Mouse (Mus musculus): ENCODE data around the gene Pif1. TPM values are rescaled to one million over a fixed set of nuclear protein-coding genes. Genes with fewer than 3 reads are reported as not detected.

The Pif1 gene
- polyA plus RNA-seq, 1 experiment from 2014 or later: 11.0 TPM

DNA sequence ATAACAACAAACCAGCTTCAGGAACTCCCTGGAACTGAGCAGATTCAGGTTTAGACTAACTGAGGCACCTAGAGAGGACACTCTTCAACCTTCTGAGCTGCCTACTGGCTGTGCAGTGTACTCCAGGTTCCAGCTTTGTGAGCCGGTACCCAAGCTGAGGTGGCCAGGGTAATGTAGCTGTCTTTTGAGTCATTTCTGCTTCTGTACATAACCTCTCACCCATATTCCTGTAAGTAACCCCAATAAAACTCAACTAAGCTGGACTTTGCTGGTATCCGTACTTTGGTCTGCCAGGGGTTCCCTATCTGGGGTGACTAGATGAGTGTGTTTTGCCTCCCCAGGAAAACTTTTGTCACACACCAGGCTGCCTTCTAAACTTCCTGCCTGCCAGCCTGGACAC lies 22.3 kb upstream of the Pif1 start:
- Histone ChIP-seq H3K9ac (replicated peaks; ENCODE audit: low read depth, low read length) (no peak overlapping the region), H3K9me3 (ENCODE audit: control insufficient read depth, low read depth, low read length) (no peaks in the 10 kb centered on the region), H3K4me3 (ENCODE audit: low read depth, low read length) (no peak overlapping the region), H3K4me2 (replicated peaks; ENCODE audit: low read depth, low read length) (no peak overlapping the region), H3K27me3 (ENCODE audit: control insufficient read depth, insufficient read depth, low read length) (no peaks in the 10 kb centered on the region), H3K27ac (ENCODE audit: low read length) (no peak overlapping the region), H3K4me1 (ENCODE audit: control insufficient read depth, insufficient read depth, low read length) (peaks cover 10% of the 10 kb centered on the region; the same call in 1 of the 2 replicates), H3K36me3 (ENCODE audit: control insufficient read depth, insufficient read depth, low read length) (peaks cover 8% of the 10 kb centered on the region; the same call in 1 of the 2 replicates)
- WGBS: 89% methylated on average over 2 of the region's 2 CpGs
- no peak for ATAC-seq (ENCODE audit: insufficient number of reproducible peaks, insufficient read depth, low FRiP score, low read depth)

DNA sequence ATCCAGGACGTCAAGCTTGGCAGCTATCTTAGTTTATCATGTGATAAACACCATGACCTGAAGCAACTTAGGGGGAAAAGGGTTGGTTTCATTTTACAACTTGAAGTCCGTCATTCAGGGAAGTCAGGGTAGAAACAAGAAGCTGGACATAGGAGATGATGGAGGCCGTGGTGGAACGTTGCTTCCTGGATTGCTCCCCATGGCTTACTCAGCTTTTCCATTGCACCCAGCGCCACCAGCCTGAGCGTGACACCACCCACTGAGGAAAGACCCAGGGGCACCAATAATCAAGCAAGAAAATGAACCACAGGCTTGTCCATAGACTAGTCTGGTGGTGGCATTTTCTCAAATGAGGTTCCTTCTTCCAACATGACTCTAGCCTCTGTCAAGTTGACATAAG lies 18.2 kb upstream of the Pif1 start:
- no peaks in the 10 kb centered on the region for H3K4me1 ChIP-seq (ENCODE audit: control insufficient read depth, insufficient read depth, low read length)
- peak overlapping the region; percentile 66; the same call in 1 of the 2 replicates for H3K27ac ChIP-seq (ENCODE audit: low read length)
- no peak overlapping the region for H3K9ac ChIP-seq (replicated peaks; ENCODE audit: low read depth, low read length)
- peaks cover 11% of the 10 kb centered on the region for H3K36me3 ChIP-seq (ENCODE audit: control insufficient read depth, insufficient read depth, low read length)
- 83% methylated on average over 6 of the region's 6 CpGs for WGBS
- H3K4me2 ChIP-seq (replicated peaks; ENCODE audit: low read depth, low read length): no peak overlapping the region
- H3K27me3 ChIP-seq (ENCODE audit: control insufficient read depth, insufficient read depth, low read length): no peaks in the 10 kb centered on the region
- H3K4me3 ChIP-seq (ENCODE audit: low read depth, low read length): no peak overlapping the region
- ATAC-seq (ENCODE audit: insufficient number of reproducible peaks, insufficient read depth, low FRiP score, low read depth): no peak
- no peaks in the 10 kb centered on the region for H3K9me3 ChIP-seq (ENCODE audit: control insufficient read depth, low read depth, low read length)

GRCm38 (mm10) chr9:65569491-65569971 lies 17.4 kb upstream of the Pif1 start:
- H3K27me3 ChIP-seq (ENCODE audit: control insufficient read depth, insufficient read depth, low read length): no peaks in the 10 kb centered on the region
- 65% methylated on average over 6 of the region's 6 CpGs for WGBS
- no peak for ATAC-seq (ENCODE audit: insufficient number of reproducible peaks, insufficient read depth, low FRiP score, low read depth)
- H3K4me2 ChIP-seq (replicated peaks; ENCODE audit: low read depth, low read length): no peak overlapping the region
- H3K9me3 ChIP-seq (ENCODE audit: control insufficient read depth, low read depth, low read length): no peaks in the 10 kb centered on the region
- H3K4me3 ChIP-seq (ENCODE audit: low read depth, low read length): no peak overlapping the region
- peaks cover 10% of the 10 kb centered on the region for H3K36me3 ChIP-seq (ENCODE audit: control insufficient read depth, insufficient read depth, low read length)
- H3K9ac ChIP-seq (replicated peaks; ENCODE audit: low read depth, low read length): no peak overlapping the region
- peak overlapping the region; percentile 66 for H3K27ac ChIP-seq (ENCODE audit: low read length)
- peaks cover under 1% of the 10 kb centered on the region; the same call in 1 of the 2 replicates for H3K4me1 ChIP-seq (ENCODE audit: control insufficient read depth, insufficient read depth, low read length)

GRCm38 (mm10) chr9:65572837-65573236 lies 14.1 kb upstream of the Pif1 start:
- H3K4me2 ChIP-seq (replicated peaks; ENCODE audit: low read depth, low read length): no peak overlapping the region
- H3K4me3 ChIP-seq (ENCODE audit: low read depth, low read length): no peak overlapping the region
- peaks cover 6% of the 10 kb centered on the region for H3K36me3 ChIP-seq (ENCODE audit: control insufficient read depth, insufficient read depth, low read length)
- no peaks in the 10 kb centered on the region for H3K9me3 ChIP-seq (ENCODE audit: control insufficient read depth, low read depth, low read length)
- no peak for ATAC-seq (ENCODE audit: insufficient number of reproducible peaks, insufficient read depth, low FRiP score, low read depth)
- no peak overlapping the region for H3K9ac ChIP-seq (replicated peaks; ENCODE audit: low read depth, low read length)
- peaks cover 24% of the 10 kb centered on the region for H3K4me1 ChIP-seq (ENCODE audit: control insufficient read depth, insufficient read depth, low read length)
- H3K27me3 ChIP-seq (ENCODE audit: control insufficient read depth, insufficient read depth, low read length): no peaks in the 10 kb centered on the region
- WGBS: 88% methylated on average over 6 of the region's 6 CpGs
- no peak overlapping the region for H3K27ac ChIP-seq (ENCODE audit: low read length)

DNA sequence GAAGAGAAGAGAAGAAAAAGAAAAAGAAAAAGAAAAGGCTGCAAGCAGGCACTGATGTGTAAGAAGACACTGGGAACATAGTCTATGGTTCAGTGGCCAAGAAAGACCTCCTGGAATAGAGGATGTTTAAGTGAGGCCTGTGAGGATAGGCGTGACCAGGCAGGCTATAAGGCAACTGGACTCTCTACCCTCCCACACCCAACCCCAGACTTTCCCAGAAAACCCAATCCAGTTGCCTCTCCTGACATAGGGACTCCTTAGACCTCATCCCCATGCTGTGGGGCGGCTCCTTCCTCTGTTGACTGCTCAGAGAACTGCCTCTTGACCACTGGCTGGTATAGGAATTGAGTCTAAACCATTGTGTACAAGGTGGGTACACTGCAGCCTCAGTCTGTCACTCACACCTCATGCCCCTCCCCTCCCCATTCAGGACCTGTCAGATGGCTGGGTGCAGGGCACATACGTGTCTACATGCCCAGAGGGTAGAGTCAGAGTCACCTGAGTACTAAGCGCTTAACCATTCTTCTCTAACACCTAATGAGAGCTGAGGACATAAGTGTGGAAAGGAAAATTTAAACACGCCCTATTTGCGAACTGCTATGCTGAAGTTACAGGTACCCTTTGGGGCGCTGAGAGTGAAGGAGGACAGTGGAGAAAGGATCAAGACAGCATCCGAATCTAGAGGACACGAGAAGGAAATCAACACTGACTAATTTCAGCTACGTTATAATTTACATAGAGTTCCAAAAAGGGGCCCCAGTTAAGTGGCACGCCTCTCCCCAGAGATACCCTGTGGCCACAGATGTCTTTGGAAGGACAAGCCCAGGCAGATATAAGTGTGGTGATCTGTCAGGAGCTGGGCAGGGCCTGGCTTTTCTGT lies 12.2 kb upstream of the Pif1 start:
- peak overlapping the region; percentile 36; the same call in 1 of the 2 replicates for H3K27ac ChIP-seq (ENCODE audit: low read length)
- 83% methylated on average over 11 of the region's 11 CpGs for WGBS
- peaks cover 6% of the 10 kb centered on the region for H3K36me3 ChIP-seq (ENCODE audit: control insufficient read depth, insufficient read depth, low read length)
- no peak overlapping the region for H3K4me2 ChIP-seq (replicated peaks; ENCODE audit: low read depth, low read length)
- H3K9ac ChIP-seq (replicated peaks; ENCODE audit: low read depth, low read length): no peak overlapping the region
- no peak for ATAC-seq (ENCODE audit: insufficient number of reproducible peaks, insufficient read depth, low FRiP score, low read depth)
- H3K27me3 ChIP-seq (ENCODE audit: control insufficient read depth, insufficient read depth, low read length): no peaks in the 10 kb centered on the region
- no peaks in the 10 kb centered on the region for H3K9me3 ChIP-seq (ENCODE audit: control insufficient read depth, low read depth, low read length)
- peaks cover 30% of the 10 kb centered on the region for H3K4me1 ChIP-seq (ENCODE audit: control insufficient read depth, insufficient read depth, low read length)
- no peak overlapping the region for H3K4me3 ChIP-seq (ENCODE audit: low read depth, low read length)

DNA sequence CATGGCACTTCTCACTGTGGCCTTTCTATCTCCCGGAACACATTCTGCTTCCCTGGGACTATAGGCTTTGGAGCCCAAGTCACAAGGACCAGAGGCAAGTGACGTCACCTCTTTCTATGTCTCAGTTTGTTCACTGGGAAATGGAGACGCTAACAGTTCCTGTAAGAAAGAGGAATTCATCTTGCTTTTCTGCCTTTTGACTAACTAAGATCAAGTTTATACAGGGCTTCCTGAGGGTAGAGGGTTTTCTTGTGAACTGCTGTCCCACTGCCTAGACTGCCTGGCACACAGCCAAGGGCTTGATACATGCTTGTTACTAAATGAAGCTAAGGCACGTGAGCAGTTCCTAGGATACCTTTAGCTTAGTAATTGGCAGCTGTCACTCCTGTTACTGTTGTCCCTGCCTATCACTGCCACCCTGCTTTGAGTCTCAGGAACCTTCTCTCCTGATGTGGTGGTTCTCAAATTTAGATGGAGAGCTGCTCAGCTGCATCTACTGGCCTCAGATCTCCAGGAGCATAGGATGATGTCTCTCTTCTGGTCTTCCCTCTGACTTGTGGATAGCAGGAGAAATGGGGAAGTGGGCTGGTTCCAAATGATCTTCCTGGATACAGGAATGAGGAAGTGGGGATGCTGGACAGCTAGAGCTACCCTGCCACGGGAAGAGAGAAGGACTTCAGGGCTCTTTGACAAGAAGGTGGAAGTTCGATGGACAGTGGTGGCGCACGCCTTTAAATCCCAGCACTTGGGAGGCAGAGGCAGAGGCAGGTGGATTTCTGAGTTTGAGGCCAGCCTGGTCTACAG lies 11.4 kb upstream of the Pif1 start:
- Histone ChIP-seq H3K36me3 (ENCODE audit: control insufficient read depth, insufficient read depth, low read length) (peaks cover 6% of the 10 kb centered on the region), H3K4me2 (replicated peaks; ENCODE audit: low read depth, low read length) (no peak overlapping the region), H3K27me3 (ENCODE audit: control insufficient read depth, insufficient read depth, low read length) (no peaks in the 10 kb centered on the region), H3K9me3 (ENCODE audit: control insufficient read depth, low read depth, low read length) (no peaks in the 10 kb centered on the region), H3K27ac (ENCODE audit: low read length) (peak overlapping the region; percentile 36; the same call in 1 of the 2 replicates), H3K9ac (replicated peaks; ENCODE audit: low read depth, low read length) (no peak overlapping the region), H3K4me3 (ENCODE audit: low read depth, low read length) (no peak overlapping the region), H3K4me1 (ENCODE audit: control insufficient read depth, insufficient read depth, low read length) (peaks cover 33% of the 10 kb centered on the region)
- 61% methylated on average over 8 of the region's 8 CpGs for WGBS
- no peak for ATAC-seq (ENCODE audit: insufficient number of reproducible peaks, insufficient read depth, low FRiP score, low read depth)

DNA sequence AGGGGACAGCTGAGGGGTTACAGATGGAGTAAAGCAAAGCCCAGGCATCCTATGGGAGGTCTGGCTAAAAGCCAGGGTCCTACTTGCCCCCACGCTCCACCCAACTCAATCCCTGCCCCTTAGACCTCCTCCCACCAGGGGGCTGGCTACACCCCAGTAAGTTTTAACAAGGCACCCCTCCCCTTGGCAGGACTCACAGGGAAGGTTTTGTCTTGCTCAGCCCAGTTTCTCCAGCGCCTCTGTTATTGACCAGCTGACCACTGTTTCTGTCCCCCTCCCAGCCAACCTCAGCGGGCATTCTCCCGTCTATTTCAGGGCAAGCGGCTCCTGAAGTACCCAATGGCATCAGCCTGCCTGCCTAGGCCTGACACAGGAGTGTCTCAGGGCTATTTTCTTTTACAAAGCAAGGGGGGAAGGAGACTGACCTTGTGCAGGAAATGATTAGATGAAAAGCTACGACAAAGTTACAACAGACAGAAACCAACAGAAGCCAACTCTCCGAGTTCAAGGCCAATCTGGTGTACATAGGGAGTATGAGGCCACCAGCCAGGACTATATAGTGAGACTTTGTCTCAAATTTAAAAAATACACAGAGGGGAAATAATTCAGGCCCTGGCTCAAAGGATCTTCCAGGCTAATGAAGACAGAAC lies 10.0 kb upstream of the Pif1 start:
- Histone ChIP-seq H3K36me3 (ENCODE audit: control insufficient read depth, insufficient read depth, low read length) (peaks cover 6% of the 10 kb centered on the region), H3K27me3 (ENCODE audit: control insufficient read depth, insufficient read depth, low read length) (no peaks in the 10 kb centered on the region), H3K4me3 (ENCODE audit: low read depth, low read length) (0 out of 2 replicates have a peak overlapping the region, but pooled peaks have one; percentile 2), H3K9me3 (ENCODE audit: control insufficient read depth, low read depth, low read length) (no peaks in the 10 kb centered on the region), H3K4me2 (replicated peaks; ENCODE audit: low read depth, low read length) (peak overlapping the region; percentile 49), H3K27ac (ENCODE audit: low read length) (peak overlapping the region; percentile 55; the same call in 1 of the 2 replicates), H3K4me1 (ENCODE audit: control insufficient read depth, insufficient read depth, low read length) (peaks cover 36% of the 10 kb centered on the region), H3K9ac (replicated peaks; ENCODE audit: low read depth, low read length) (no peak overlapping the region)
- WGBS: 47% methylated on average over 7 of the region's 7 CpGs
- no peak for ATAC-seq (ENCODE audit: insufficient number of reproducible peaks, insufficient read depth, low FRiP score, low read depth)
